Mouse (Mus musculus) MEL (cell line): Measurements from ENCODE around the gene Pum1. TPM values are rescaled to one million over a fixed set of nuclear protein-coding genes. Genes with fewer than 3 reads are reported as not detected.

Experiments used
- DNase-seq: peaks from one replicate; pipeline ENCODE4 v3.0.0; 2011; ENCODE audit warnings: low read depth, low spot score
- H3K27ac ChIP-seq: 2 replicates; pipeline ENCODE4 v1.5.1; 2012; ENCODE audit warnings: low read depth, mild to moderate bottlenecking, control low read depth, low read length, moderate library complexity; ENCODE audit not compliant: control insufficient read depth
- H3K27me3 ChIP-seq, 2 experiments: fragments of 150-350 bp in 1 of 2; sonication (generic) in 1 of 2; 2 replicates each; pipeline ENCODE4 v1.6.1; 2012; ENCODE audit warnings: low read length in 2 of 2, mild to moderate bottlenecking in 2 of 2, improper control_type of control experiment in 1 of 2, moderate library complexity in 1 of 2; ENCODE audit not compliant: insufficient read depth in 2 of 2, control insufficient read depth in 1 of 2
- H3K36me3 ChIP-seq, 2 experiments: 2 replicates each; pipeline ENCODE4 v1.6.1; 2012 to 2014; ENCODE audit warnings: low read length in 2 of 2, improper control_type of control experiment in 1 of 2, inconsistent platforms in 1 of 2, mild to moderate bottlenecking in 1 of 2; ENCODE audit not compliant: insufficient read depth in 2 of 2, control insufficient read depth in 1 of 2
- H3K4me1 ChIP-seq, 2 experiments: fragments of 150-350 bp in 1 of 2; sonication (generic) in 1 of 2; 2 replicates each; pipeline ENCODE4 v1.6.1; 2012; ENCODE audit warnings: low read length in 2 of 2, improper control_type of control experiment in 1 of 2, mild to moderate bottlenecking in 1 of 2; ENCODE audit not compliant: insufficient read depth in 2 of 2, control insufficient read depth in 1 of 2
- H3K4me3 ChIP-seq, 2 experiments: fragments of 150-350 bp in 1 of 2; sonication (generic) in 1 of 2; 2 replicates each; pipeline ENCODE4 v1.5.1; 2012; ENCODE audit warnings: low read depth in 2 of 2, low read length in 2 of 2, mild to moderate bottlenecking in 2 of 2, moderate library complexity in 2 of 2, control low read depth in 1 of 2, improper control_type of control experiment in 1 of 2; ENCODE audit not compliant: control insufficient read depth in 1 of 2, insufficient read depth in 1 of 2
- H3K79me2 ChIP-seq: 2 replicates; pipeline ENCODE4 v1.6.1; 2012; ENCODE audit warnings: mild to moderate bottlenecking, low read length, moderate library complexity; ENCODE audit not compliant: control insufficient read depth, poor library complexity, insufficient read depth
- H3K9ac ChIP-seq: 2 replicates; pipeline ENCODE4 v1.6.1; 2012; ENCODE audit warnings: low read depth, mild to moderate bottlenecking, control low read depth, low read length, moderate library complexity; ENCODE audit not compliant: control insufficient read depth, poor library complexity, severe bottlenecking
- H3K9me3 ChIP-seq: fragments of 150-350 bp; sonication (generic); replicated peaks from 2 replicates; pipeline ENCODE4 v1.6.1; 2012; ENCODE audit warnings: mild to moderate bottlenecking, low read length, improper control_type of control experiment, moderate library complexity; ENCODE audit not compliant: insufficient read depth
- CTCF ChIP-seq, 3 experiments: IDR thresholded peaks in 2 of 3; conservative IDR thresholded peaks in 1 of 3; 2 replicates each; pipeline ENCODE4 v1.5.1; 2011 to 2012; ENCODE audit warnings: low read length in 3 of 3, low read depth in 2 of 3, mild to moderate bottlenecking in 2 of 3, improper control_type of control experiment in 1 of 3, inconsistent platforms in 1 of 3, mixed read lengths in 1 of 3, moderate library complexity in 1 of 3; ENCODE audit not compliant: control insufficient read depth in 1 of 3, insufficient read depth in 1 of 3, poor library complexity in 1 of 3, severe bottlenecking in 1 of 3
- EP300 ChIP-seq, 2 experiments: IDR thresholded peaks; 2 replicates each; pipeline ENCODE4 v1.6.1; 2011; ENCODE audit warnings: improper control_type of control experiment in 2 of 2, low read length in 2 of 2, low read depth in 1 of 2, mild to moderate bottlenecking in 1 of 2
- GABPA ChIP-seq: IDR thresholded peaks from 2 replicates; pipeline ENCODE4 v1.6.1; 2012; ENCODE audit warnings: low read depth, mild to moderate bottlenecking, inconsistent platforms, low read length, improper control_type of control experiment, moderate library complexity
- GATA1 ChIP-seq: IDR thresholded peaks from 2 replicates; pipeline ENCODE4 v1.6.1; 2011; ENCODE audit warnings: low read depth, low read length, improper control_type of control experiment
- JUND ChIP-seq: IDR thresholded peaks from 2 replicates; pipeline ENCODE4 v1.6.1; 2011; ENCODE audit warnings: low read depth, mild to moderate bottlenecking, improper control_type of control experiment, low read length
- KAT2A ChIP-seq: conservative IDR thresholded peaks from 2 replicates; pipeline ENCODE4 v1.6.1; 2012; ENCODE audit warnings: low read depth, low read length, improper control_type of control experiment, inconsistent platforms
- MAX ChIP-seq: IDR thresholded peaks from 2 replicates; pipeline ENCODE4 v1.6.1; 2011; ENCODE audit warnings: low read length, improper control_type of control experiment
- NRF1 ChIP-seq: IDR thresholded peaks from 2 replicates; pipeline ENCODE4 v1.6.1; 2014; ENCODE audit warnings: low read depth, mild to moderate bottlenecking, inconsistent platforms, low read length, improper control_type of control experiment, moderate library complexity; ENCODE audit not compliant: poor library complexity, insufficient read depth, severe bottlenecking
- POLR2AphosphoS2 ChIP-seq: IDR thresholded peaks from 2 replicates; pipeline ENCODE4 v1.6.1; 2011; ENCODE audit warnings: low read length, improper control_type of control experiment
- POLR2AphosphoS5 ChIP-seq: IDR thresholded peaks from 2 replicates; pipeline ENCODE4 v1.6.1; 2012; ENCODE audit warnings: low read depth, borderline replicate concordance, mild to moderate bottlenecking, inconsistent platforms, low read length, moderate library complexity, mixed read lengths
- RCOR1 ChIP-seq: IDR thresholded peaks from 2 replicates; pipeline ENCODE4 v1.6.1; 2012; ENCODE audit warnings: low read depth, mild to moderate bottlenecking, inconsistent platforms, low read length, improper control_type of control experiment
- SMC3 ChIP-seq: IDR thresholded peaks from 2 replicates; pipeline ENCODE4 v1.6.1; 2011; ENCODE audit warnings: low read depth, low read length, improper control_type of control experiment
- TBP ChIP-seq: IDR thresholded peaks from 2 replicates; pipeline ENCODE4 v1.8.0; 2011; ENCODE audit warnings: low read depth, low read length, improper control_type of control experiment
- UBTF ChIP-seq: IDR thresholded peaks from 2 replicates; pipeline ENCODE4 v1.6.1; 2012; ENCODE audit warnings: low read depth, mild to moderate bottlenecking, inconsistent platforms, low read length, improper control_type of control experiment, moderate library complexity, borderline replicate concordance; ENCODE audit not compliant: insufficient read depth
- USF1 ChIP-seq: IDR thresholded peaks from 2 replicates; pipeline ENCODE4 v1.6.1; 2014; ENCODE audit warnings: low read depth, mild to moderate bottlenecking, inconsistent platforms, low read length, improper control_type of control experiment, moderate library complexity
- USF2 ChIP-seq, 2 experiments: IDR thresholded peaks; 2 replicates each; pipeline ENCODE4 v1.6.1; 2011 to 2012; ENCODE audit warnings: improper control_type of control experiment in 2 of 2, low read length in 2 of 2, borderline replicate concordance in 1 of 2, inconsistent platforms in 1 of 2, low read depth in 1 of 2, mild to moderate bottlenecking in 1 of 2; ENCODE audit not compliant: insufficient read depth in 1 of 2
- ZC3H11A ChIP-seq: IDR thresholded peaks from 2 replicates; pipeline ENCODE4 v1.6.1; 2012; ENCODE audit warnings: low read depth, mild to moderate bottlenecking, inconsistent platforms, low read length, improper control_type of control experiment
- ZKSCAN1 ChIP-seq: IDR thresholded peaks from 2 replicates; pipeline ENCODE4 v1.6.1; 2012; ENCODE audit warnings: low read depth, mild to moderate bottlenecking, inconsistent platforms, low read length, improper control_type of control experiment, moderate library complexity
- ZMIZ1 ChIP-seq: IDR thresholded peaks from 2 replicates; pipeline ENCODE4 v1.6.1; 2012; ENCODE audit warnings: low read depth, mild to moderate bottlenecking, inconsistent platforms, low read length, improper control_type of control experiment, moderate library complexity
- ZNF384 ChIP-seq: IDR thresholded peaks from 2 replicates; pipeline ENCODE4 v1.6.1; 2012; ENCODE audit warnings: low read depth, mild to moderate bottlenecking, inconsistent platforms, low read length, improper control_type of control experiment
- polyA plus RNA-seq, 2 experiments: library from polyadenylated mRNA; stranded (reverse) in 1 of 2; unstranded in 1 of 2; fragments of >175 nt in 1 of 2; fragments of >200 nt in 1 of 2; gene quantifications; 2 replicates each; pipeline versions ENCODE4 v1.2.1 to v1.2.4; 2012; ENCODE audit warnings: low replicate concordance in 2 of 2, low read depth in 1 of 2; ENCODE audit not compliant: insufficient read length in 2 of 2, insufficient read depth in 1 of 2, missing spikeins in 1 of 2
- total RNA-seq: library from RNA; depleted of rRNA; stranded (reverse); fragments of 300-350 nt; gene quantifications from 2 replicates; pipeline ENCODE4 v1.2.3, GENCODE M21; 2012

Gene Pum1
- total and polyA plus RNA-seq, 3 experiments = 31.9 to 46.2 (median 36.1) TPM

DNA sequence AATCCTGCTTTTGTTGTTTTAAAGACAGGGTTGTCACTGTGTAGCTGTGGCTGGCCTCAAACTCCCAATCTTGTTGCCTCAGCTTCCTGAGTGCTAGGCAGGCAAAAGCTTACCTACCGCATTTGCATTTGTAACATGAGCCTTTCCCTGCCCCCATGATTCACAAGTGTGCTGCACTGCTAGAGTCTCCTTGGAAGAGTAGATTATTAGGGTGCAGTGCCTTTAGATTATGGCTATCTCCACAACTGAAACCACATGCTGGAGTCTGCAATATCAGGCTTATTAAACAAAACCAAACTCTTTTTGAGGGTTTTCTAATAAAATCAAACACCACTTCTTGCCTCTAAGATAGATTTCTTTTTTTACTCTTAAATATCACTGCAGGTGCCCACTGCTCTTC is 59.5 kb downstream of the Pum1 start (continued):
- 0 out of 2 replicates have a peak, but pooled peaks have one; percentile 16 for TF ChIP-seq JUND

DNA sequence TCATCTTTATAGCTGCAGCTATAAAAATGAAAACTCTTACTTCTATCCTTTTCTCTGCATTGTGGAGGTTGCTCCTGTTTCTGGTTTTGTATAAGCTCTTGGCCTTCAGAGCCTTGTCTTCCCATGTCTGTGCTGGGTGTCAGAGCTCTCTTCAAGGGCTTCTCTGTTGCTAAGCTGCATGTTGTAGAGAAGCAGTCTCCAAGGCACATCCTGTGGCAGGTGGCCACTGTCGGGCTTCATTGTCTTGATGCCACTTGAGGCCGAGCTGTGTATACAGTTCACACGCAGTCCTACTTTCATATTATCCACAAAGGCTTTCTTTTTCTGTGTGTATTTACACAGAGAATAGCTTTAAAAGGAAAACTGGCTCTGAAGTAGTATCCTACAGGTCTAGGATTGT is 63.0 kb downstream of the Pum1 start:
- H3K36me3 ChIP-seq = peaks cover 27 to 62% of the 10 kb centered on the region in 2 experiments
- no peaks in the 10 kb centered on the region for H3K9me3 ChIP-seq
- DNase-seq = no peak
- peaks cover 34% of the 10 kb centered on the region for H3K79me2 ChIP-seq
- H3K9ac ChIP-seq = no peak overlapping the region
- TF ChIP-seq RCOR1 = no peak
- no peak for TF ChIP-seq MAX
- TF ChIP-seq USF1 = no peak
- TF ChIP-seq ZNF384 = no peak
- no peak for TF ChIP-seq EP300 (IDR thresholded peaks at IDR 0.05; ENCODE audit: low read depth in 1 of 2, low read length in 2 of 2)
- TF ChIP-seq JUND = no peak
- no peak for TF ChIP-seq USF2 (IDR thresholded peaks at IDR 0.05; ENCODE audit: borderline replicate concordance in 1 of 2, insufficient read depth in 1 of 2, low read depth in 1 of 2, low read length in 2 of 2)
- TF ChIP-seq ZC3H11A = no peak
- TF ChIP-seq, all 39 proteins: peak for 0
- peaks cover 14 to 21% of the 10 kb centered on the region in 2 experiments for H3K4me1 ChIP-seq
- no peak overlapping the region for H3K27ac ChIP-seq
- H3K4me3 ChIP-seq = no peak overlapping the region
- no peaks in the 10 kb centered on the region for H3K27me3 ChIP-seq

DNA sequence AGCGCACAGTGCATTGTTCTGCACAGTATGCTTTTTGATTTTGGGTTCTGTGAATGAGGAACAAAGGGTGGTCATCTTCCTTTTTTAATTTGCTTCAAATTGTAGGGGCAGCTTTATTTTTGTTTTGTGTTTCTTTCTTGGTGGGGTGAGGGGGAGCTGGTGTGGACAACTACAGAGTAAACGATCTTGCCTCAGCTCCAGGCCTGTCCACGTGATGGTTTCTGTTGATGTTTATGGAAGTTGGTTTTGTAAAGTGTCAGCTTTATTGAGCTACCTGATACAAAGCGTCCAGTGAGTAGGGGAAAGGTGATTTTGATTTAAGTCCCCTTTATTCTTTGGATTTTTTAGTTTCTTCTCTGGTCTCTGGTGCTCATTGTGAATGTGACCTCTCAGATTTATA is 72.8 kb downstream of the Pum1 start:
- Histone ChIP-seq H3K4me1 (peaks cover 0 to 15% of the 10 kb centered on the region in 2 experiments; a peak in 2 of 4 replicates), H3K4me3 (no peak overlapping the region), H3K9ac (no peak overlapping the region), H3K79me2 (peaks cover 27% of the 10 kb centered on the region), H3K27ac (no peak overlapping the region), H3K36me3 (peaks cover 11 to 51% of the 10 kb centered on the region in 2 experiments), H3K9me3 (no peaks in the 10 kb centered on the region), H3K27me3 (no peaks in the 10 kb centered on the region)
- TF ChIP-seq UBTF (no peak), EP300 (IDR thresholded peaks at IDR 0.05; ENCODE audit: low read depth in 1 of 2, low read length in 2 of 2) (no peak), POLR2AphosphoS5 (no peak), NRF1 (no peak), GABPA (no peak), POLR2AphosphoS2 (no peak), ZMIZ1 (no peak), KAT2A (no peak), GATA1 (no peak), CTCF (IDR thresholded peaks at IDR 0.05 in 2 of 3, conservative IDR thresholded peaks at IDR 0.05 in 1 of 3; ENCODE audit: control insufficient read depth in 1 of 3, insufficient read depth in 1 of 3, low read depth in 2 of 3, low read length in 3 of 3, poor library complexity in 1 of 3, severe bottlenecking in 1 of 3) (no peak), ZKSCAN1 (no peak), SMC3 (no peak), TBP (no peak)
- no peak for DNase-seq
